Mouse (Mus musculus): ENCODE measurements at regions not wholly inside any gene's neighbourhood (a gene's known extent, or its start where the extent isn't known, plus 50 kb on each side); places are given as distances from the start of the nearest gene placed in this dataset.

DNA sequence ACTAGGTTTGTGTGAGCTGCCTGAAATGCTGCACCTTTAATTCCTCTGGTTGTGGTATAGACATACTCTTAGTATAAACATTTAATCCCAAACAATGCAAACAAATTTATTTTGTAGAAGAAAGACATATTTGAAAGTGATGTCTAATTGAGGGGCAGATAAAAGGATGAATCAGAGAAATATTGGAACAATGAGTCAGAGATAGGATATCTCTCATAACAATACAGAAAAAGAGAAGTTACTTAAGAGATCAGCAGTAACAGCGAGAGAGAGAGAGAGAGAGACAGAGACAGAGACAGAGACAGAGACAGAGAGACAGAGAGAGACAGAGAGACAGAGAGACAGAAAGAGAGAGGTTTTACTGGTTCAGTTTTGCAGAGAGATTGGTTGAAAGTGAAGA is 933.3 kb upstream of the Nudt12 start:
- TF ChIP-seq CTCF (IDR thresholded peaks at IDR 0.05; ENCODE audit: low read depth), result no peak
- no peak for TF ChIP-seq EP300 (IDR thresholded peaks at IDR 0.05; ENCODE audit: low read depth)

Data from heart, postnatal 0 days (tissue).